Mouse (Mus musculus) CH12.LX (cell line): ENCODE data around the gene Crtc1. TPM values are rescaled to one million over a fixed set of nuclear protein-coding genes. Genes with fewer than 3 reads are reported as not detected.

ENCODE experiments used
- DNase-seq: peaks from one replicate; pipeline ENCODE4 v3.0.0-alpha.2; 2013; ENCODE audit errors: extremely low read depth
- H3K27ac ChIP-seq: 2 replicates; pipeline ENCODE4 v1.5.1; 2012; ENCODE audit warnings: low read depth, mild to moderate bottlenecking, control low read depth, moderate library complexity; ENCODE audit not compliant: insufficient read depth
- H3K27me3 ChIP-seq: replicated peaks from 2 replicates; pipeline ENCODE3; 2012; ENCODE audit warnings: inconsistent platforms
- H3K36me3 ChIP-seq, 2 experiments: replicated peaks in 1 of 2; 2 replicates each; pipeline versions ENCODE3 to v1.6.1; 2012; ENCODE audit warnings: inconsistent platforms in 1 of 2, low read length in 1 of 2, mild to moderate bottlenecking in 1 of 2, mixed read lengths in 1 of 2, moderate library complexity in 1 of 2; ENCODE audit not compliant: control insufficient read depth in 1 of 2, insufficient read depth in 1 of 2
- H3K4me1 ChIP-seq, 2 experiments: 2 replicates each; pipeline ENCODE4 v1.6.1; 2012; ENCODE audit warnings: inconsistent platforms in 1 of 2, moderate library complexity in 1 of 2; ENCODE audit not compliant: insufficient read depth in 2 of 2, control insufficient read depth in 1 of 2
- H3K4me2 ChIP-seq: 2 replicates; pipeline ENCODE4 v1.6.1; 2012; ENCODE audit warnings: low read depth, mild to moderate bottlenecking, control low read depth; ENCODE audit not compliant: poor library complexity, insufficient read depth, severe bottlenecking
- H3K4me3 ChIP-seq, 3 experiments: fragments of 150-350 bp in 1 of 3; sonication (generic) in 1 of 3; replicated peaks in 1 of 3; 2 replicates each; pipeline versions ENCODE3 to v1.5.1; 2011 to 2012; ENCODE audit warnings: low read depth in 2 of 3, low read length in 2 of 3, mild to moderate bottlenecking in 2 of 3, moderate library complexity in 2 of 3, control low read depth in 1 of 3, improper control_type of control experiment in 1 of 3, inconsistent platforms in 1 of 3, mixed read lengths in 1 of 3; ENCODE audit not compliant: poor library complexity in 1 of 3
- H3K79me2 ChIP-seq: replicated peaks from 2 replicates; pipeline ENCODE4 v1.6.1; 2012; ENCODE audit warnings: mild to moderate bottlenecking, moderate library complexity; ENCODE audit not compliant: control insufficient read depth, poor library complexity, insufficient read depth, severe bottlenecking; ENCODE audit errors: extremely low read depth
- H3K9ac ChIP-seq: 2 replicates; pipeline ENCODE4 v1.6.1; 2012; ENCODE audit warnings: low read depth, mild to moderate bottlenecking, control low read depth, moderate library complexity; ENCODE audit not compliant: insufficient read depth
- H3K9me3 ChIP-seq: replicated peaks from 2 replicates; pipeline ENCODE3; 2012; ENCODE audit warnings: low read length, inconsistent platforms, mixed read lengths
- BHLHE40 ChIP-seq: IDR thresholded peaks from 2 replicates; pipeline ENCODE4 v1.6.1; 2011; ENCODE audit warnings: mild to moderate bottlenecking, low read depth, low read length, improper control_type of control experiment
- CHD1 ChIP-seq: IDR thresholded peaks from 2 replicates; pipeline ENCODE4 v1.6.1; 2012; ENCODE audit warnings: low read depth, low read length, improper control_type of control experiment, inconsistent platforms
- CHD2 ChIP-seq: IDR thresholded peaks from 2 replicates; pipeline ENCODE4 v1.6.1; 2011; ENCODE audit warnings: low read length, improper control_type of control experiment
- ELF1 ChIP-seq: IDR thresholded peaks from 2 replicates; pipeline ENCODE4 v1.6.1; 2014; ENCODE audit warnings: low read depth, mild to moderate bottlenecking, inconsistent platforms, low read length, improper control_type of control experiment
- GABPA ChIP-seq: IDR thresholded peaks from 2 replicates; pipeline ENCODE4 v1.6.1; 2012; ENCODE audit warnings: low read depth, low read length, improper control_type of control experiment, inconsistent platforms; ENCODE audit not compliant: insufficient replicate concordance
- HCFC1 ChIP-seq: IDR thresholded peaks from 2 replicates; pipeline ENCODE4 v1.6.1; 2012; ENCODE audit warnings: low read depth, mild to moderate bottlenecking, inconsistent platforms, low read length, improper control_type of control experiment
- IRF4 ChIP-seq: IDR thresholded peaks from 2 replicates; pipeline ENCODE4 v1.6.1; 2014; ENCODE audit warnings: low read depth, mild to moderate bottlenecking, inconsistent platforms, low read length, improper control_type of control experiment
- JUN ChIP-seq: IDR thresholded peaks from 2 replicates; pipeline ENCODE4 v1.6.1; 2011; ENCODE audit warnings: low read depth, mild to moderate bottlenecking, low read length, improper control_type of control experiment, moderate library complexity; ENCODE audit not compliant: insufficient read depth
- MAX ChIP-seq: IDR thresholded peaks from 2 replicates; pipeline ENCODE4 v1.6.1; 2011; ENCODE audit warnings: low read length, improper control_type of control experiment
- NELFE ChIP-seq: IDR thresholded peaks from 2 replicates; pipeline ENCODE4 v1.6.1; 2011; ENCODE audit warnings: low read depth, low read length, improper control_type of control experiment
- NRF1 ChIP-seq: IDR thresholded peaks from 2 replicates; pipeline ENCODE4 v1.6.1; 2014; ENCODE audit warnings: low read depth, mild to moderate bottlenecking, inconsistent platforms, low read length, improper control_type of control experiment, moderate library complexity
- PAX5 ChIP-seq: IDR thresholded peaks from 2 replicates; pipeline ENCODE4 v1.6.1; 2012; ENCODE audit warnings: low read length, inconsistent platforms, mixed read lengths
- POLR2A ChIP-seq: IDR thresholded peaks from 2 replicates; pipeline ENCODE4 v1.6.1; 2011; ENCODE audit warnings: low read depth, mild to moderate bottlenecking, improper control_type of control experiment, low read length
- POLR2AphosphoS2 ChIP-seq: IDR thresholded peaks from 2 replicates; pipeline ENCODE4 v1.6.1; 2011; ENCODE audit warnings: low read depth, low read length, improper control_type of control experiment
- SMC3 ChIP-seq: IDR thresholded peaks from 2 replicates; pipeline ENCODE4 v1.6.1; 2011; ENCODE audit warnings: low read depth, low read length, improper control_type of control experiment
- TBP ChIP-seq: conservative IDR thresholded peaks from 2 replicates; pipeline ENCODE4 v1.6.1; 2011; ENCODE audit warnings: low read depth, low read length, improper control_type of control experiment
- UBTF ChIP-seq: IDR thresholded peaks from 2 replicates; pipeline ENCODE4 v1.6.1; 2012; ENCODE audit warnings: low read depth, mild to moderate bottlenecking, inconsistent platforms, low read length, improper control_type of control experiment, moderate library complexity
- USF1 ChIP-seq: IDR thresholded peaks from 2 replicates; pipeline ENCODE4 v1.6.1; 2014; ENCODE audit warnings: low read depth, mild to moderate bottlenecking, inconsistent platforms, low read length, improper control_type of control experiment
- USF2 ChIP-seq: conservative IDR thresholded peaks from 2 replicates; pipeline ENCODE4 v1.6.1; 2011; ENCODE audit warnings: low read depth, low read length, improper control_type of control experiment
- ZC3H11A ChIP-seq: IDR thresholded peaks from 2 replicates; pipeline ENCODE4 v1.6.1; 2012; ENCODE audit warnings: low read depth, mild to moderate bottlenecking, inconsistent platforms, low read length, improper control_type of control experiment
- ZKSCAN1 ChIP-seq: IDR thresholded peaks from 2 replicates; pipeline ENCODE4 v1.6.1; 2012; ENCODE audit warnings: low read depth, inconsistent platforms, low read length, improper control_type of control experiment, borderline replicate concordance
- ZMIZ1 ChIP-seq: IDR thresholded peaks from 2 replicates; pipeline ENCODE4 v1.6.1; 2012; ENCODE audit warnings: low read depth, mild to moderate bottlenecking, inconsistent platforms, low read length, improper control_type of control experiment
- ZNF384 ChIP-seq: IDR thresholded peaks from 2 replicates; pipeline ENCODE4 v1.6.1; 2012; ENCODE audit warnings: low read depth, low read length, improper control_type of control experiment, inconsistent platforms
- dilution Hi-C: fragments of 300-500 bp; cut with MboI; formaldehyde crosslinking; loops from 2 replicates; pipeline ENCODE4 v1.14.3; 2020; ENCODE audit warnings: low sequenced_read_pairs; ENCODE audit not compliant: extremely low pct_unique_long_range_greater_than_20kb, extremely low pct_ligation_motif_present
- in situ Hi-C: fragments of 300-500 bp; cut with MboI; formaldehyde crosslinking; loops from 3 replicates; pipeline ENCODE4 v1.14.3; 2019; ENCODE audit warnings: low sequenced_read_pairs, low pct_ligation_motif_present, low pct_unique_long_range_greater_than_20kb, mixed read lengths
- polyA plus RNA-seq: library from polyadenylated mRNA; unstranded; fragments of >175 nt; gene quantifications from 2 replicates; pipeline ENCODE4 v1.2.1, GENCODE M21; 2012; ENCODE audit warnings: low read depth; ENCODE audit not compliant: insufficient read length
- total RNA-seq, 2 experiments: library from RNA; depleted of rRNA; stranded (reverse); fragments of 300-350 nt in 1 of 2; fragments of >200 nt in 1 of 2; gene quantifications; 2 replicates each; pipeline ENCODE4 v1.2.3; 2012 to 2014

Crtc1 gene
- total and polyA plus RNA-seq, 3 experiments, result 2.0 to 8.6 (median 2.2) TPM

- H3K79me2 ChIP-seq, result no peaks in the 10 kb centered on the region
- no peaks in the 10 kb centered on the region for H3K4me1 ChIP-seq
- no peaks in the 10 kb centered on the region for H3K27me3 ChIP-seq
- dilution Hi-C loops, result no loop called here
- no peak overlapping the region for H3K4me3 ChIP-seq
- H3K9ac ChIP-seq, result no peak overlapping the region
- TF ChIP-seq CHD1, result no peak
- peaks cover 0 to 57% of the 10 kb centered on the region in 2 experiments for H3K36me3 ChIP-seq
- H3K9me3 ChIP-seq, result no peaks in the 10 kb centered on the region
- no peak overlapping the region for H3K4me2 ChIP-seq
- in situ Hi-C loops, result no loop called here
- no peak for DNase-seq
- no peak overlapping the region for H3K27ac ChIP-seq
Observed at GRCm38 (mm10) chr8:70396184-70396583, 43.2 kb downstream of the Crtc1 start.

- no peak overlapping the region for H3K9ac ChIP-seq
- dilution Hi-C loops, result no loop called here
- in situ Hi-C loops, result no loop called here
- H3K27me3 ChIP-seq, result no peaks in the 10 kb centered on the region
- no peak overlapping the region for H3K27ac ChIP-seq
- H3K9me3 ChIP-seq, result no peaks in the 10 kb centered on the region
- peaks cover 0 to 60% of the 10 kb centered on the region in 2 experiments for H3K36me3 ChIP-seq
- TF ChIP-seq JUN, result no peak
- no peak for TF ChIP-seq GABPA
- no peak for TF ChIP-seq CHD2
- TF ChIP-seq ZC3H11A, result no peak
- no peak for TF ChIP-seq CHD1
- TF ChIP-seq ZMIZ1, result no peak
- TF ChIP-seq HCFC1, result no peak
- H3K79me2 ChIP-seq, result no peaks in the 10 kb centered on the region
- DNase-seq, result no peak
- no peak overlapping the region for H3K4me2 ChIP-seq
- H3K4me1 ChIP-seq, result no peaks in the 10 kb centered on the region
- no peak overlapping the region for H3K4me3 ChIP-seq
Observed at GRCm38 (mm10) chr8:70395649-70396048, 43.7 kb downstream of the Crtc1 start.

GRCm38 (mm10) chr8:70394269-70394998 lies 44.9 kb downstream of the Crtc1 start:
- Histone ChIP-seq H3K36me3 (peaks cover 0 to 57% of the 10 kb centered on the region in 2 experiments), H3K4me1 (no peaks in the 10 kb centered on the region), H3K9ac (no peak overlapping the region), H3K27ac (no peak overlapping the region), H3K9me3 (no peaks in the 10 kb centered on the region), H3K79me2 (no peaks in the 10 kb centered on the region)
- DNase-seq, result no peak
- dilution Hi-C loops, result no loop called here
- TF ChIP-seq USF1 (no peak), GABPA (no peak), NELFE (no peak), BHLHE40 (no peak), IRF4 (no peak), MAX (no peak), ELF1 (no peak), ZNF384 (no peak), ZC3H11A (no peak), NRF1 (no peak), USF2 (no peak), POLR2A (no peak), SMC3 (no peak), TBP (no peak), UBTF (no peak), PAX5 (no peak), POLR2AphosphoS2 (no peak), ZKSCAN1 (no peak)
- TF ChIP-seq, all 38 proteins: peak for 0
- Histone ChIP-seq H3K4me3 (no peak overlapping the region), H3K4me2 (no peak overlapping the region), H3K27me3 (no peaks in the 10 kb centered on the region)
- in situ Hi-C loops, result no loop called here
